Mouse (Mus musculus) E14TG2a.4 (cell line): ENCODE data around the gene Rubcn.
A peak's percentile ranks its signal among the peaks of the same experiment; 100 is the strongest.
"Not testable (repeated sequence)": the region's sequence is repeated elsewhere in the genome, so short reads cannot be mapped to it uniquely, and the experiment has no call there.

Experiments
- H3K27me3 ChIP-seq: 2 replicates; pipeline ENCODE4 v1.6.1; 2014; ENCODE audit warnings: low read length, control low read depth; ENCODE audit not compliant: insufficient read depth
- H3K36me3 ChIP-seq: 2 replicates; pipeline ENCODE4 v1.6.1; 2014; ENCODE audit warnings: low read length, control low read depth; ENCODE audit not compliant: insufficient read depth
- H3K4me1 ChIP-seq: replicated peaks from 2 replicates; pipeline ENCODE4 v1.6.1; 2014; ENCODE audit warnings: low read depth, low read length, control low read depth
- H3K4me3 ChIP-seq: replicated peaks from 2 replicates; pipeline ENCODE4 v1.5.1; 2014; ENCODE audit warnings: mild to moderate bottlenecking, low read length
- H3K9me3 ChIP-seq: 2 replicates; pipeline ENCODE4 v1.6.1; 2014; ENCODE audit warnings: low read length, control low read depth
- CTCF ChIP-seq: conservative IDR thresholded peaks from 2 replicates; pipeline ENCODE4 v1.5.1; 2014; ENCODE audit warnings: low read length
- NANOG ChIP-seq: IDR thresholded peaks from 2 replicates; pipeline ENCODE4 v1.6.1; 2014; ENCODE audit warnings: borderline replicate concordance, low read length, mixed read lengths
- POU5F1 ChIP-seq: IDR thresholded peaks from 2 replicates; pipeline ENCODE4 v1.6.1; 2014; ENCODE audit warnings: low read length, borderline replicate concordance

Rubcn gene

DNA sequence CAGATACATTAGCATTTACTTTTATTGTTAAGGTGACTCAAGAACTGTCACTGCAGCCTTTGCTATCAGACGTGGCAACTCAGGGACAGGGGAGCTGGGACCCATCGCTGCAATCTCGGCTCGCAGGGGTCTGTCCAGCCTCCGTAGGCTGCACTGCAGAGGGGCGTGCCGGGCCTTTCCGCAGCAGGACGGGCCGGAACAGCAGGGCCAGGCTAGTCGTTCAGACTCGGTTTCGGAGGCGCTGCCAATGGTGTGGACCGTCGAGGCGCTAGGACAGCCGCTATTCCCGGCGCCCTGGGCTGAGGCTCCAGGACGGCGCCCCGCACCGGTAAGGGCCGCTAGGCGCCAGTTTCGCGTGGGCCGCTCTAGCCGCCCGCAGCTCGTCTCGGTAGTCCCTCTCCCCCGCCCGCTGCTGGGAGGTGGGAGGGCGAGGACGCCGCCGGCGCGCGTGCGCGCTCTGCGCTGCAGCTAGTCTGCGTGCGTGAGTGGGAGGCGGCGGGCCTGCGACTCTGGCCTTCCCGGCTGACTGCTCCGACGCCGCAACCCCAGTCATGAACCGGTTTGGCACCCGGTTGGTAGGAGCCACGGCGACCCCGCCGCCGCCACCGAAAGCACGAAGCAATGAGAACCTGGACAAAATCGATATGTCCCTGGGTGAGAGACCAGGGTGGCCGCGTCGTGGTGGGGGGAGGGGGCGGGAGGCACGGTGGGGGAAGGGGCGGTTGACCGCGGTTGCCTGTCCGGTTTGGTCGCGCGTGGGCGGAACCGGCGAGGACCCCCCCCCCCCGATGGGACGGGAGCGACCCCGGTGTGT, at the start of gene Rubcn, which contains the start of gene Fyttd1:
TSS of gene Rubcn (minus strand) at position 424 of the 814 bp plus-strand sequence.
TSS of gene Fyttd1 (plus strand) at position 158 of the 814 bp plus-strand sequence.
- Histone ChIP-seq H3K9me3 (no peaks in the 10 kb centered on the region), H3K4me1 (peaks cover 25% of the 10 kb centered on the region), H3K4me3 (peak within 1 kb of the TSS; percentile 89), H3K27me3 (peaks cover 7% of the 10 kb centered on the region), H3K36me3 (peaks cover 4% of the 10 kb centered on the region; the same call in 1 of the 2 replicates)
- no peak for TF ChIP-seq NANOG
- no peak for TF ChIP-seq CTCF
- TF ChIP-seq POU5F1: no peak

DNA sequence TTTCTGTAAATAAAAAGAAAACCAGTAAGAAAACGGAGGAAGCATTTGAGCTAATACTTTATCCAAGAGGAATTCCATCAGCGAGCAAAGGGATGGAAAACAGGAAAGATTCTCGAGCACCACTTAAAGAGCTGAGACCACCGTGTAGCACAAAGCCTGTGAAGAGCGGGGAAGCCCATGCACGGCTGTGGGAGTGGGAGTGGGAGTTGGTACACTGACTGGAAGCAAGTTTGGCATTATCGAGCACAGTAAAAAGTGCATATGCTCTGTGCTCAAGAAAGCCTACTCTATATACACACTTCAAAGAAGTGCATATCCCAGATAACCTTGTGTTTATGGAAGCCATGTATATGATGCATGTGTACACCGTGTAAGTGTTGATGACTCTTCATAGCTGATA, 49.5 kb upstream of the Rubcn start:
- peaks cover 13% of the 10 kb centered on the region for H3K36me3 ChIP-seq
- H3K4me1 ChIP-seq: peaks cover 13% of the 10 kb centered on the region
- TF ChIP-seq POU5F1 (no peak), CTCF (no peak), NANOG (no peak)
- H3K27me3 ChIP-seq: no peaks in the 10 kb centered on the region
- no peaks in the 10 kb centered on the region for H3K9me3 ChIP-seq
- no peak overlapping the region for H3K4me3 ChIP-seq

DNA sequence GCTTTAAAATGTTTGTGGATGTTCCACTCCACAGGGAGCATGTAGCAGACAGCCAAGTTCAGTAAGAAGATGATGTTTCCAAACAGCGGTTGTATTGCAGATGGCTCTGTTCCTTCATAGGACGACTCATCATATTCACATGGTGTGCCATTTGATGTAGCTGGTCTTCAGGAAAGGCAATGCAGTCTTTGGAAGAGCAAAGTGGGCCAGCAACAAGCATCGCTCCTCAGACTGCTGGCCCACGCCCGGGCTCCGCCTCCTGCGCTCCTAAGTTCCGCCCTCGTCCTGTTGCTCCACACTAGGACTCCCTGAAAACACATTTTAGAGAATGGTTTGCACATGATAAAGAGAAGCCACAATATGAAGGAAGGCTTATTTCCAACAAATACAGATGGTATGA, 49.1 kb upstream of the Rubcn start:
- peaks cover 13% of the 10 kb centered on the region for H3K36me3 ChIP-seq
- not testable (repeated sequence) for H3K9me3 ChIP-seq, H3K4me3 ChIP-seq, H3K27me3 ChIP-seq
- H3K4me1 ChIP-seq: peaks cover 13% of the 10 kb centered on the region

GRCm38 (mm10) chr16:32915292-32916068, 37.9 kb upstream of the Rubcn start:
- Histone ChIP-seq H3K4me1 (peaks cover 14% of the 10 kb centered on the region), H3K4me3 (0 out of 2 replicates have a peak overlapping the region, but pooled peaks have one; percentile 98), H3K36me3 (peaks cover 5% of the 10 kb centered on the region; the same call in 1 of the 2 replicates), H3K27me3 (no peaks in the 10 kb centered on the region), H3K9me3 (no peaks in the 10 kb centered on the region)
- TF ChIP-seq CTCF: no peak
- no peak for TF ChIP-seq NANOG

GRCm38 (mm10) chr16:32913937-32914881, 36.6 kb upstream of the Rubcn start, which contains the start of gene Lrch3:
Gene Lrch3, plus strand, starts transcription at chr16:32914100.
- Histone ChIP-seq H3K27me3 (no peaks in the 10 kb centered on the region), H3K4me3 (peak within 1 kb of the TSS; percentile 98), H3K36me3 (peaks cover 5% of the 10 kb centered on the region; the same call in 1 of the 2 replicates), H3K4me1 (peaks cover 14% of the 10 kb centered on the region), H3K9me3 (no peaks in the 10 kb centered on the region)
- TF ChIP-seq CTCF: no peak
- TF ChIP-seq NANOG: no peak
- no peak for TF ChIP-seq POU5F1

DNA sequence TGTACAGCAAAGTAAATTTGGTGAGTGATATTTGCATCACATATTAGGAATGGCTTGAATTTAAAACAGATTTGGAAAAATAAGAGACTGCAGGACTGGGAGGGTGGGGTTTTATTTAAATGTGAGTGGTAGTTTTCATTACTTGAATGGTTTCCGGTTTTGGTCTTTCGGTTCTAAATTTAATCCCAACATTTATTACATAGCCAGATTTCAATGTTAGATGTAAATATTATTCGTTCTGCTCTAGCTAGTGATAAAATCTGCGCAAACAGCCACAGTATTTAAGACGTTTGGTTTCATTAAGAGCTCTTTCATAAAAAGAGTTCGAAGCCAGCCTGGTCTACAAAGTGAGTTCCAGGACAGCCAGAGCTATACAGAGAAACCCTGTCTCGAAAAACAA, 35.6 kb upstream of the Rubcn start:
- Histone ChIP-seq H3K4me1 (peaks cover 14% of the 10 kb centered on the region), H3K4me3 (peak overlapping the region; percentile 98; the same call in 1 of the 2 replicates), H3K36me3 (peaks cover 5% of the 10 kb centered on the region; the same call in 1 of the 2 replicates), H3K27me3 (no peaks in the 10 kb centered on the region), H3K9me3 (no peaks in the 10 kb centered on the region)
- TF ChIP-seq NANOG: no peak
- TF ChIP-seq CTCF: no peak
- TF ChIP-seq POU5F1: no peak

GRCm38 (mm10) chr16:32906727-32907126, 29.2 kb upstream of the Rubcn start:
- H3K36me3 ChIP-seq: peaks cover 38% of the 10 kb centered on the region
- no peaks in the 10 kb centered on the region for H3K4me1 ChIP-seq
- TF ChIP-seq NANOG (no peak), CTCF (no peak), POU5F1 (no peak)
- no peak overlapping the region for H3K4me3 ChIP-seq
- no peaks in the 10 kb centered on the region for H3K27me3 ChIP-seq
- no peaks in the 10 kb centered on the region for H3K9me3 ChIP-seq

DNA sequence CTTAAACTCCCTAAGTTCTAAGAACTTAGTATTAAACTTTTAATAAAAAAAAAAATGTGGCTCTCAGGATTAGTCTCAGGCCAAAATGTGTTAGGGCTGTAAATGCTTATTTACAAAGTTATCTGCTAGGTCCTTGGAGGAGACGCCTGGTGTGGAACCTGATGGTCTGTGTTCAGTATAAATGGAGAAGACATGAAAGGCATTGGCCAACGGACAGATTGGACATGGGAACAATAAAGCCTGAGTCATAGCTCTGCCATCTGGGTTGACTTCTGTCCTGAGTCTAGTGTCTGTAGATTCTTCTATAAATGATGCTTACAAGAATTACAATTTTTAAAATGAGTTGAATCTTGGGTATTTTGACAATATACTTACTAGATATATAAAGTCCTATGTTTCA, 28.6 kb upstream of the Rubcn start:
- Histone ChIP-seq H3K27me3 (no peaks in the 10 kb centered on the region), H3K36me3 (peaks cover 42% of the 10 kb centered on the region), H3K4me1 (no peaks in the 10 kb centered on the region), H3K9me3 (no peaks in the 10 kb centered on the region), H3K4me3 (no peak overlapping the region)
- TF ChIP-seq CTCF: no peak
- TF ChIP-seq POU5F1: no peak
- TF ChIP-seq NANOG: no peak
